In genomic region chr1:131751891-131752311, GRCm38 (mm10) we compare ENCODE assay signal across 13 mouse cellular contexts. TPM values are rescaled to one million over a fixed set of nuclear protein-coding genes. Genes with fewer than 3 reads are reported as not detected.
A peak's percentile ranks its signal among the peaks of the same experiment; 100 is the strongest.
DNase-seq lines count a peak whose midpoint lies in the region; ATAC-seq and TF ChIP-seq lines count a peak whose summit lies in the region.
"Had no signal": no experiment of that assay in that cellular context is flagged by ENCODE, and none has a peak within 500 bp of the region (broad histone marks: within the 10 kb centered on the region; RNA-seq: fewer than 3 reads in every experiment).

No protein-coding gene starts in this region.

- H3K4me1 ChIP-seq in lung, postnatal 0 days (ENCODE audit: insufficient read depth, low read depth, low read length) = peaks cover 5% of the 10 kb centered on the region; the same call in 1 of the 2 replicates
- H3K4me1 ChIP-seq: embryonic facial prominence, embryonic 12.5 days had no signal

- no peak for TF ChIP-seq CTCF in lung, postnatal 0 days (IDR thresholded peaks at IDR 0.05)

- no peaks in the 10 kb centered on the region for H3K36me3 ChIP-seq in lung, postnatal 0 days (ENCODE audit: insufficient read depth, low read length)
- H3K36me3 ChIP-seq: embryonic facial prominence, embryonic 12.5 days; hindbrain, embryonic 13.5 days had no signal

- no peak overlapping the region for H3K4me2 ChIP-seq in lung, postnatal 0 days (replicated peaks; ENCODE audit: low read depth, low read length)
- H3K4me2 ChIP-seq: embryonic facial prominence, embryonic 12.5 days; hindbrain, embryonic 13.5 days; liver, embryonic 11.5 days had no signal

- no peak overlapping the region for H3K4me3 ChIP-seq in lung, postnatal 0 days (ENCODE audit: low read depth, low read length)
- H3K4me3 ChIP-seq: embryonic facial prominence, embryonic 12.5 days; hindbrain, embryonic 13.5 days; layer of hippocampus, adult 2 months had no signal

- intact Hi-C loops in left cerebral cortex, postnatal 4 days (cut with DNase I) = no loop called here

- no peaks in the 10 kb centered on the region for H3K9me3 ChIP-seq in lung, postnatal 0 days (ENCODE audit: low read length)
- H3K9me3 ChIP-seq: embryonic facial prominence, embryonic 12.5 days; hindbrain, embryonic 13.5 days had no signal

- no peak for ATAC-seq in lung, postnatal 0 days

- 34% methylated on average over 10 of the region's 10 CpGs for WGBS in lung, postnatal 0 days

- no peaks in the 10 kb centered on the region for H3K27me3 ChIP-seq in lung, postnatal 0 days (replicated peaks; ENCODE audit: insufficient read depth, low read length)
- H3K27me3 ChIP-seq: embryonic facial prominence, embryonic 12.5 days; hindbrain, embryonic 13.5 days had no signal

- 0 out of 2 replicates have a peak overlapping the region, but pooled peaks have one; percentile 9 for H3K27ac ChIP-seq in lung, postnatal 0 days (ENCODE audit: low read length)
- H3K27ac ChIP-seq: embryonic facial prominence, embryonic 12.5 days; hindbrain, embryonic 13.5 days; layer of hippocampus, adult 2 months had no signal

- TF ChIP-seq EP300 in lung, postnatal 0 days (IDR thresholded peaks at IDR 0.05) = no peak

- DNase-seq in adrenal gland, adult (ENCODE audit: inconsistent age in 2 of 2, low spot score in 1 of 2) = peak; percentile 37 to 88
- DNase-seq in adrenal gland, adult 18-20 months (ENCODE audit: low spot score in 2 of 2) = no peak
- peak; percentile 53 for DNase-seq in left cerebral cortex, postnatal 4 days
- no peak for DNase-seq in left cerebral cortex, adult 18-20 months (ENCODE audit: low spot score in 2 of 2)
- peak; percentile 71 for DNase-seq in cerebellum, adult 11-12 months
- peak; percentile 61 for DNase-seq in lung, postnatal 0 days (ENCODE audit: low spot score)
- no peak for DNase-seq in frontal cortex, adult 2 months (ENCODE audit: extremely low spot score in 1 of 2, low spot score in 1 of 2)
- DNase-seq in frontal cortex, postnatal 25 days (ENCODE audit: low spot score in 2 of 2) = no peak

- H3K9ac ChIP-seq in lung, postnatal 0 days (replicated peaks; ENCODE audit: low read depth) = no peak overlapping the region
- H3K9ac ChIP-seq: embryonic facial prominence, embryonic 12.5 days; hindbrain, embryonic 13.5 days had no signal

RNA-seq across cellular contexts. Expression of gene Slc26a9, which starts 8.1 kb away (rescaled TPM):
- total RNA-seq in adrenal gland, adult 18-20 months (2021) = not detected
- under 1 TPM; 0.16 to 0.52 TPM for total RNA-seq in left cerebral cortex, postnatal 4 days (2021)
- under 1 TPM in 1 of 2 experiments, not detected in 1; 0.07 TPM for total RNA-seq in left cerebral cortex, adult 18-20 months (2021)
- polyA plus RNA-seq in lung, postnatal 0 days (2015; fragmentation: Nextera tagmentation; extraction: Ambion mirVana) = 10.9 and 12.3 TPM in 2 replicates
- 0.06 TPM in 1 of 2 replicates, not detected in the other for polyA plus RNA-seq in frontal cortex, adult 2 months (2012; rRNA removed)
- polyA plus RNA-seq: liver, embryonic 11.5 days; urinary bladder, adult 2 months had no signal

RNA-seq across cellular contexts. Expression of gene Pm20d1, which starts 45.3 kb away (rescaled TPM):
- total RNA-seq in adrenal gland, adult 18-20 months (2021) = 10 to 100 TPM; 12.9 to 18.0 TPM
- total RNA-seq in left cerebral cortex, postnatal 4 days (2021) = under 1 TPM; 0.34 to 0.56 TPM
- 1 to 10 TPM; 1.5 to 1.8 TPM for total RNA-seq in left cerebral cortex, adult 18-20 months (2021)
- polyA plus RNA-seq in lung, postnatal 0 days (2015; fragmentation: Nextera tagmentation; extraction: Ambion mirVana) = 1.6 TPM in 2 replicates
- polyA plus RNA-seq in frontal cortex, adult 2 months (2012; rRNA removed) = 2.3 and 2.5 TPM in 2 replicates

Comparison
In these comparisons a context has a peak if more than half of its experiments do, and no peak if none do; other contexts are left out.
1. DNase-seq: peak in adrenal gland, adult (2 of 2), left cerebral cortex, postnatal 4 days (single experiment), cerebellum, adult 11-12 months (single experiment) and lung, postnatal 0 days (single experiment); none in adrenal gland, adult 18-20 months (0 of 2), left cerebral cortex, adult 18-20 months (0 of 2), frontal cortex, adult 2 months (0 of 2) and frontal cortex, postnatal 25 days (0 of 2).
2. RNA of gene Pm20d1, which starts 45.3 kb away (total RNA-seq): 12.9 to 18.0 TPM in adrenal gland, adult 18-20 months; 1.5 to 1.8 TPM in left cerebral cortex, adult 18-20 months and 0.34 to 0.56 TPM in left cerebral cortex, postnatal 4 days; every median in the first group is over 4 times any median in the second.